16 mouse cellular contexts compared by ENCODE assay signal in genomic region chr11:44900496-44900895, GRCm38 (mm10).
A peak's percentile ranks its signal among the peaks of the same experiment; 100 is the strongest.
DNase-seq lines count a peak whose midpoint lies in the region; ATAC-seq and TF ChIP-seq lines count a peak whose summit lies in the region.
"Had no signal": no experiment of that assay in that cellular context is flagged by ENCODE, and none has a peak within 500 bp of the region (broad histone marks: within the 10 kb centered on the region; RNA-seq: fewer than 3 reads in every experiment).

No protein-coding gene starts in this region.

- TF ChIP-seq CTCF in CH12.LX (conservative IDR thresholded peaks at IDR 0.05 in 1 of 2, IDR thresholded peaks at IDR 0.05 in 1 of 2; ENCODE audit: low read depth in 2 of 2, low read length in 2 of 2) = no peak
- TF ChIP-seq CTCF in midbrain, postnatal 0 days (IDR thresholded peaks at IDR 0.05) = no peak

- in situ Hi-C loops in CH12.LX (cut with MboI; ENCODE audit: low pct_ligation_motif_present, low pct_unique_long_range_greater_than_20kb, low sequenced_read_pairs) = no loop called here

- TF ChIP-seq RAD21 in CH12.LX (IDR thresholded peaks at IDR 0.05; ENCODE audit: low read depth, low read length) = no peak

- TF ChIP-seq POLR2A in CH12.LX (IDR thresholded peaks at IDR 0.05; ENCODE audit: low read depth, low read length) = no peak

- H3K79me2 ChIP-seq in CH12.LX (replicated peaks; ENCODE audit: control insufficient read depth, extremely low read depth, insufficient read depth, poor library complexity, severe bottlenecking) = no peaks in the 10 kb centered on the region

- peak; percentile 30; the same call in 1 of the 2 replicates for TF ChIP-seq EP300 in CH12.LX (IDR thresholded peaks at IDR 0.05; ENCODE audit: low read length)

- H3K4me2 ChIP-seq in CH12.LX (ENCODE audit: insufficient read depth, low read depth, poor library complexity, severe bottlenecking) = no peak overlapping the region
- peak overlapping the region; percentile 35 for H3K4me2 ChIP-seq in forebrain, embryonic 13.5 days
- peak overlapping the region; percentile 21 for H3K4me2 ChIP-seq in hindbrain, embryonic 15.5 days
- H3K4me2 ChIP-seq in midbrain, postnatal 0 days (ENCODE audit: low read depth, low read length, poor library complexity, severe bottlenecking) = peak overlapping the region; percentile 10
- no peak overlapping the region for H3K4me2 ChIP-seq in intestine, embryonic 15.5 days (replicated peaks)
- H3K4me2 ChIP-seq: embryonic facial prominence, embryonic 13.5 days; kidney, embryonic 15.5 days; liver, embryonic 15.5 days had no signal

- peaks cover 29 to 73% of the 10 kb centered on the region in 2 experiments for H3K36me3 ChIP-seq in CH12.LX (replicated peaks in 1 of 2; ENCODE audit: control insufficient read depth in 1 of 2, insufficient read depth in 1 of 2, low read length in 1 of 2)
- H3K36me3 ChIP-seq in forebrain, embryonic 13.5 days (ENCODE audit: poor library complexity, severe bottlenecking) = no peaks in the 10 kb centered on the region
- H3K36me3 ChIP-seq in hindbrain, embryonic 15.5 days = no peaks in the 10 kb centered on the region
- H3K36me3 ChIP-seq in midbrain, postnatal 0 days (ENCODE audit: insufficient read depth, low read length) = no peaks in the 10 kb centered on the region
- no peaks in the 10 kb centered on the region for H3K36me3 ChIP-seq in intestine, embryonic 15.5 days
- H3K36me3 ChIP-seq: embryonic facial prominence, embryonic 13.5 days; kidney, embryonic 15.5 days; liver, embryonic 15.5 days had no signal

- H3K27me3 ChIP-seq in CH12.LX (replicated peaks) = no peaks in the 10 kb centered on the region
- H3K27me3 ChIP-seq in forebrain, embryonic 13.5 days = 0 out of 2 replicates have a peak, but pooled peaks cover 8% of the 10 kb centered on the region
- no peaks in the 10 kb centered on the region for H3K27me3 ChIP-seq in hindbrain, embryonic 15.5 days
- no peaks in the 10 kb centered on the region for H3K27me3 ChIP-seq in midbrain, postnatal 0 days (ENCODE audit: insufficient read depth, low read length)
- no peaks in the 10 kb centered on the region for H3K27me3 ChIP-seq in intestine, embryonic 15.5 days (replicated peaks)
- H3K27me3 ChIP-seq: embryonic facial prominence, embryonic 13.5 days; kidney, embryonic 15.5 days; liver, embryonic 15.5 days had no signal

- no peak overlapping the region for H3K27ac ChIP-seq in CH12.LX (ENCODE audit: insufficient read depth, low read depth)
- H3K27ac ChIP-seq in forebrain, embryonic 13.5 days = peak overlapping the region; percentile 54; the same call in 1 of the 2 replicates
- H3K27ac ChIP-seq in hindbrain, embryonic 15.5 days (replicated peaks) = peak overlapping the region; percentile 47; the same call in 1 of the 2 replicates
- H3K27ac ChIP-seq in midbrain, postnatal 0 days (ENCODE audit: low read depth, low read length) = no peak overlapping the region
- H3K27ac ChIP-seq in intestine, embryonic 15.5 days = no peak overlapping the region
- H3K27ac ChIP-seq: embryonic facial prominence, embryonic 13.5 days; kidney, embryonic 15.5 days; liver, embryonic 15.5 days had no signal

- no peak for DNase-seq in CH12.LX (ENCODE audit: extremely low read depth)
- peak; percentile 41 for DNase-seq in midbrain, postnatal 0 days (ENCODE audit: low spot score)
- DNase-seq in spleen, postnatal 10 days (ENCODE audit: low spot score in 2 of 2) = no peak
- DNase-seq in lung, postnatal 25 days (ENCODE audit: low spot score) = no peak
- DNase-seq: cerebellum, adult 8-10 months; heart, postnatal 4 days; layer of hippocampus, adult 9-11 months; lung, postnatal 4 days had no signal

- no peaks in the 10 kb centered on the region for H3K9me3 ChIP-seq in CH12.LX (replicated peaks; ENCODE audit: low read length)
- no peaks in the 10 kb centered on the region for H3K9me3 ChIP-seq in forebrain, embryonic 13.5 days (replicated peaks)
- no peaks in the 10 kb centered on the region for H3K9me3 ChIP-seq in hindbrain, embryonic 15.5 days
- no peaks in the 10 kb centered on the region for H3K9me3 ChIP-seq in midbrain, postnatal 0 days (ENCODE audit: low read length)
- no peaks in the 10 kb centered on the region for H3K9me3 ChIP-seq in intestine, embryonic 15.5 days
- H3K9me3 ChIP-seq: embryonic facial prominence, embryonic 13.5 days; kidney, embryonic 15.5 days; liver, embryonic 15.5 days had no signal

- dilution Hi-C loops in CH12.LX (cut with MboI; ENCODE audit: extremely low pct_ligation_motif_present, extremely low pct_unique_long_range_greater_than_20kb, low sequenced_read_pairs) = no loop called here

- peak; percentile 90 for ATAC-seq in forebrain, embryonic 13.5 days
- peak; percentile 55; the same call in 1 of the 2 replicates for ATAC-seq in hindbrain, embryonic 15.5 days (ENCODE audit: low FRiP score, low read depth)
- no peak for ATAC-seq in midbrain, postnatal 0 days (ENCODE audit: low FRiP score)
- no peak for ATAC-seq in intestine, embryonic 15.5 days
- ATAC-seq: activated CD4-positive, CD25-positive, alpha-beta regulatory T cell, adult 4 months had no signal

- H3K9ac ChIP-seq in CH12.LX (ENCODE audit: insufficient read depth, low read depth) = no peak overlapping the region
- H3K9ac ChIP-seq in forebrain, embryonic 13.5 days = no peak overlapping the region
- no peak overlapping the region for H3K9ac ChIP-seq in hindbrain, embryonic 15.5 days
- H3K9ac ChIP-seq in midbrain, postnatal 0 days (replicated peaks; ENCODE audit: low read length, poor library complexity, severe bottlenecking) = no peak overlapping the region
- no peak overlapping the region for H3K9ac ChIP-seq in intestine, embryonic 15.5 days
- H3K9ac ChIP-seq: embryonic facial prominence, embryonic 13.5 days; kidney, embryonic 15.5 days; liver, embryonic 15.5 days had no signal

- H3K4me1 ChIP-seq in CH12.LX (ENCODE audit: control insufficient read depth in 1 of 2, insufficient read depth in 2 of 2) = peaks cover 12 to 52% of the 10 kb centered on the region in 2 experiments
- peaks cover 51% of the 10 kb centered on the region for H3K4me1 ChIP-seq in forebrain, embryonic 13.5 days
- peaks cover 46% of the 10 kb centered on the region for H3K4me1 ChIP-seq in hindbrain, embryonic 15.5 days (replicated peaks)
- peaks cover 3% of the 10 kb centered on the region; the same call in 1 of the 2 replicates for H3K4me1 ChIP-seq in midbrain, postnatal 0 days (ENCODE audit: insufficient read depth, low read length)
- H3K4me1 ChIP-seq in intestine, embryonic 15.5 days (replicated peaks) = 0 out of 2 replicates have a peak, but pooled peaks cover 4% of the 10 kb centered on the region

- 14% methylated on average over 7 of the region's 7 CpGs for WGBS in forebrain, embryonic 13.5 days
- 23% methylated on average over 7 of the region's 7 CpGs for WGBS in hindbrain, embryonic 15.5 days
- 15% methylated on average over 7 of the region's 7 CpGs for whole genome bisulfite sequencing in midbrain, postnatal 0 days
- WGBS in intestine, embryonic 15.5 days = 83% methylated on average over 7 of the region's 7 CpGs

- H3K4me3 ChIP-seq in CH12.LX (replicated peaks in 1 of 3; ENCODE audit: low read depth in 2 of 3, low read length in 2 of 3, poor library complexity in 1 of 3) = no peak overlapping the region
- no peak overlapping the region for H3K4me3 ChIP-seq in forebrain, embryonic 13.5 days
- H3K4me3 ChIP-seq in hindbrain, embryonic 15.5 days = no peak overlapping the region
- H3K4me3 ChIP-seq in midbrain, postnatal 0 days (ENCODE audit: low read depth, low read length) = no peak overlapping the region
- no peak overlapping the region for H3K4me3 ChIP-seq in intestine, embryonic 15.5 days (replicated peaks)
- H3K4me3 ChIP-seq: embryonic facial prominence, embryonic 13.5 days; kidney, embryonic 15.5 days; liver, embryonic 15.5 days; myocyte had no signal

TF ChIP-seq in CH12.LX, 34 proteins besides CTCF, POLR2A, EP300 and RAD21:
- TF ChIP-seq USF2 (conservative IDR thresholded peaks at IDR 0.05; ENCODE audit: low read depth, low read length) = no peak
- 0 out of 2 replicates have a peak, but pooled peaks have one; percentile 7 for TF ChIP-seq ZNF384 (IDR thresholded peaks at IDR 0.05; ENCODE audit: low read depth, low read length)
- no peak for TF ChIP-seq SIN3A (IDR thresholded peaks at IDR 0.05; ENCODE audit: low read length)
- no peak for TF ChIP-seq USF1 (IDR thresholded peaks at IDR 0.05; ENCODE audit: low read depth, low read length)
- TF ChIP-seq BHLHE40 (IDR thresholded peaks at IDR 0.05; ENCODE audit: low read depth, low read length) = no peak
- no peak for TF ChIP-seq HCFC1 (IDR thresholded peaks at IDR 0.05; ENCODE audit: low read depth, low read length)
- TF ChIP-seq ETS1 (conservative IDR thresholded peaks at IDR 0.05; ENCODE audit: low read depth, low read length) = no peak
- TF ChIP-seq ELF1 (IDR thresholded peaks at IDR 0.05; ENCODE audit: low read depth, low read length) = no peak
- TF ChIP-seq ZKSCAN1 (IDR thresholded peaks at IDR 0.05; ENCODE audit: borderline replicate concordance, low read depth, low read length) = no peak
- no peak for TF ChIP-seq MXI1 (IDR thresholded peaks at IDR 0.05; ENCODE audit: low read depth, low read length)
- no peak for TF ChIP-seq MAFK (IDR thresholded peaks at IDR 0.05; ENCODE audit: insufficient replicate concordance, low read length)
- TF ChIP-seq UBTF (IDR thresholded peaks at IDR 0.05; ENCODE audit: low read depth, low read length) = no peak
- TF ChIP-seq TBP (conservative IDR thresholded peaks at IDR 0.05; ENCODE audit: low read depth, low read length) = no peak
- peak; percentile 27; the same call in 1 of the 2 replicates for TF ChIP-seq IRF4 (IDR thresholded peaks at IDR 0.05; ENCODE audit: low read depth, low read length)
- no peak for TF ChIP-seq TCF12 (IDR thresholded peaks at IDR 0.05; ENCODE audit: low read depth, low read length)
- TF ChIP-seq JUND (conservative IDR thresholded peaks at IDR 0.05; ENCODE audit: low read depth, low read length) = no peak

Comparison
In these comparisons a context has a peak if more than half of its experiments do, and no peak if none do; other contexts are left out.
1. H3K27ac ChIP-seq: peak in forebrain, embryonic 13.5 days (single experiment) and hindbrain, embryonic 15.5 days (single experiment); none in CH12.LX (single experiment), midbrain, postnatal 0 days (single experiment) and intestine, embryonic 15.5 days (single experiment).
2. H3K4me2 ChIP-seq: peak in forebrain, embryonic 13.5 days (single experiment), hindbrain, embryonic 15.5 days (single experiment) and midbrain, postnatal 0 days (single experiment); none in CH12.LX (single experiment) and intestine, embryonic 15.5 days (single experiment).
3. ATAC-seq: peak in forebrain, embryonic 13.5 days (single experiment) and hindbrain, embryonic 15.5 days (single experiment); none in midbrain, postnatal 0 days (single experiment) and intestine, embryonic 15.5 days (single experiment).